Mouse (Mus musculus) kidney, postnatal 0 days (tissue): ENCODE data around the gene Fbxo40. TPM values are rescaled to one million over a fixed set of nuclear protein-coding genes. Genes with fewer than 3 reads are reported as not detected.

Experiments
- ATAC-seq: fragments of 200-750 bp; cut with Nextera tagmentation; replicated peaks from 2 replicates; pipeline ENCODE4 v1.8.0; 2017; ENCODE audit warnings: low read depth, moderate number of reproducible peaks, moderate TSS enrichment, moderate library complexity; ENCODE audit not compliant: low FRiP score
- DNase-seq: peaks from one replicate; pipeline ENCODE4 v3.0.0-alpha.2; 2016; ENCODE audit warnings: low spot score
- H3K27ac ChIP-seq: fragments of 300-500 bp; sonication (generic); 2 replicates; pipeline ENCODE4 v1.5.1; 2014; ENCODE audit warnings: mild to moderate bottlenecking
- H3K27me3 ChIP-seq: fragments of 300-500 bp; sonication (generic); 2 replicates; pipeline ENCODE4 v1.6.1; 2014; ENCODE audit warnings: low read length, mixed read lengths; ENCODE audit not compliant: insufficient read depth
- H3K36me3 ChIP-seq: fragments of 300-500 bp; sonication (generic); 2 replicates; pipeline ENCODE4 v1.6.1; 2014; ENCODE audit warnings: low read length, mixed read lengths; ENCODE audit not compliant: insufficient read depth
- H3K4me1 ChIP-seq: fragments of 300-500 bp; sonication (generic); replicated peaks from 2 replicates; pipeline ENCODE4 v1.6.1; 2014; ENCODE audit warnings: antibody characterized with exemption, low read length, mixed read lengths; ENCODE audit not compliant: insufficient read depth
- H3K4me2 ChIP-seq: fragments of 300-500 bp; sonication (generic); 2 replicates; pipeline ENCODE4 v1.6.1; 2014; ENCODE audit warnings: mild to moderate bottlenecking, low read length, moderate library complexity, mixed read lengths
- H3K4me3 ChIP-seq: fragments of 300-500 bp; sonication (generic); replicated peaks from 2 replicates; pipeline ENCODE4 v1.5.1; 2014; ENCODE audit warnings: low read depth, low read length
- H3K9ac ChIP-seq: fragments of 300-500 bp; sonication (generic); 2 replicates; pipeline ENCODE4 v1.6.1; 2014; ENCODE audit warnings: low read depth, low read length
- H3K9me3 ChIP-seq: fragments of 300-500 bp; sonication (generic); replicated peaks from 2 replicates; pipeline ENCODE4 v1.6.1; 2016; ENCODE audit warnings: low read length, inconsistent platforms, mixed read lengths
- CTCF ChIP-seq: IDR thresholded peaks from 2 replicates; pipeline ENCODE4 v1.5.1; 2016; ENCODE audit warnings: antibody characterized with exemption, low read depth, mild to moderate bottlenecking, moderate library complexity
- WGBS: fragments of 180-500 bp; shearing (Covaris S2); extraction: QIAGEN DNeasy Blood & Tissue Kit; methylation state at CpG from one replicate; pipeline ENCODE4 v1.1.7; 2014; 5-methylcytosine and 5-hydroxymethylcytosine counted together
- polyA plus RNA-seq: library from polyadenylated mRNA; unstranded; fragments of >200 nt; fragmentation: Nextera tagmentation; extraction: Ambion mirVana; gene quantifications from 2 replicates; pipeline ENCODE4 v1.2.1, GENCODE M21; 2015

Fbxo40 gene
- polyA plus RNA-seq, 1 experiment from 2014 or later: 1.6 TPM

GRCm38 (mm10) chr16:36951029-36951428 is 39.2 kb downstream of the Fbxo40 start:
- no peak for DNase-seq
- H3K9me3 ChIP-seq: no peaks in the 10 kb centered on the region
- no peaks in the 10 kb centered on the region for H3K4me1 ChIP-seq
- TF ChIP-seq CTCF: no peak
- 61% methylated on average over 4 of the region's 4 CpGs for WGBS
- no peaks in the 10 kb centered on the region for H3K36me3 ChIP-seq
- H3K27ac ChIP-seq: no peak overlapping the region
- no peak overlapping the region for H3K4me3 ChIP-seq
- H3K9ac ChIP-seq: no peak overlapping the region
- H3K27me3 ChIP-seq: no peaks in the 10 kb centered on the region
- no peak overlapping the region for H3K4me2 ChIP-seq
- ATAC-seq: no peak

DNA sequence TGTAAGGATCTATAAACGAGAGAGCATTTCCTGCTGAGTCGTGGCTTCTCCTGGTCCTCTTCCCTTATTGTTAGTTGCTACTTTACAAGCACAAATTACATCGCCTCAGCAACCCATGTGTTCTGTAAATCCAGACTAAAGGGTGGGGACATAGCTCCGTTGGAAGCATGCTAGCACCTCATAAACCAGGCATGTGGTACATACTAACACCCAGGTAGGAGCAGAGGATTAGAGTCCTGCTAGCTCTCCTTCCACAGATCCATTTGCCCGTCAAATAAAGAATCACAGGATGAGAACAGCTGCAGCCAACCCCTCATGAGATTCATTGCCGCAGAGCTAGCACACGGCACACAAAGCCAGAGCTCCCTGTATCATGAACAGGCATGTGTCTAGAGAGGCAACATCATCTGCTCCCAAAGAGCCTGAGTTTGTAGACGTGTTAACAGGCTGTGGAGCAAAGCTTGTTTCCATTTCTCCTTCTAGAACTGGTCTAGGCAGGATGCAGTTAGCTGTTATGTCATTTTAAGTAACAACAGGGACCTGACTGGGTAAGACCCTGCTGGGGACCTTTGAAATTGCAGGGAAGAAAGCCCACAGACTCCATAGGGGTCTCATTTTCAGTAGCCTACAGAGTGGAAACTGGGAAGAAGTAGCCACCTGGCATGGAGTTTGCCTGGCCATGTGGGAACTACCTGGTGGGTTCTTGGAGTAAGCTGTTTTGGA is 40.5 kb downstream of the Fbxo40 start:
- 0 out of 2 replicates have a peak, but pooled peaks have one; percentile 5 for TF ChIP-seq CTCF
- Histone ChIP-seq H3K27me3 (no peaks in the 10 kb centered on the region), H3K4me1 (no peaks in the 10 kb centered on the region), H3K27ac (no peak overlapping the region), H3K4me2 (no peak overlapping the region), H3K36me3 (no peaks in the 10 kb centered on the region), H3K9me3 (no peaks in the 10 kb centered on the region), H3K9ac (no peak overlapping the region), H3K4me3 (no peak overlapping the region)
- DNase-seq (no peak), ATAC-seq (no peak)
- 49% methylated on average over 8 of the region's 8 CpGs for WGBS

DNA sequence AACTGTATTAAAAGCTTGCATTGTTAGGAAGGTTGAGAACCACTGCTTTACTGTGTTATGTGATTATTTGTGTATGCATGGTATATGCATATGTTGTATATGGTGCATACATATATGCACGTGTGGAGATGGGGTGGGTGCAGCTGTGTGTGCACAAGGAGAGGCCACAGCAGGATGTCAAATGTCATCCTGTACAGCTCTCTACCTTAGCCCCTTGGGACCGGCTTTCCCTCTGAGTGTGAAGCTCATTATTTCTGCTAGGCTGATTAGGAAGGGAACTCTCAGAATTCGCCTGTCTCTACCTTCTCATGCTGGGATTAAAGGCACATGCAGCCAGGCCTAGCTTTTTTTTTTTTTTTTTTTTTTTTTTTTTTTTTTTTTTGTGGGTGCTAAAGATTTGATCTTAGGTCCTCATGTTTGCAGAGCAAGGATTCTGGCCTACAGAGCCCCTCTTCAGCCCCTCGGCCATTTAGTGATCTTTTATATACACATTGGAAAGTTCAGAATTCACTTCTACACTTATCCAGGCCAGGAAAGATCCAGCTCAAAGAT is 42.5 kb downstream of the Fbxo40 start:
- 72% methylated on average over 4 of the region's 4 CpGs for WGBS
- no peaks in the 10 kb centered on the region for H3K27me3 ChIP-seq
- H3K4me2 ChIP-seq: no peak overlapping the region
- no peak for TF ChIP-seq CTCF
- H3K9me3 ChIP-seq: no peaks in the 10 kb centered on the region
- H3K4me3 ChIP-seq: no peak overlapping the region
- ATAC-seq (no peak), DNase-seq (no peak)
- no peak overlapping the region for H3K27ac ChIP-seq
- H3K4me1 ChIP-seq: no peaks in the 10 kb centered on the region
- H3K36me3 ChIP-seq: no peaks in the 10 kb centered on the region
- no peak overlapping the region for H3K9ac ChIP-seq

DNA sequence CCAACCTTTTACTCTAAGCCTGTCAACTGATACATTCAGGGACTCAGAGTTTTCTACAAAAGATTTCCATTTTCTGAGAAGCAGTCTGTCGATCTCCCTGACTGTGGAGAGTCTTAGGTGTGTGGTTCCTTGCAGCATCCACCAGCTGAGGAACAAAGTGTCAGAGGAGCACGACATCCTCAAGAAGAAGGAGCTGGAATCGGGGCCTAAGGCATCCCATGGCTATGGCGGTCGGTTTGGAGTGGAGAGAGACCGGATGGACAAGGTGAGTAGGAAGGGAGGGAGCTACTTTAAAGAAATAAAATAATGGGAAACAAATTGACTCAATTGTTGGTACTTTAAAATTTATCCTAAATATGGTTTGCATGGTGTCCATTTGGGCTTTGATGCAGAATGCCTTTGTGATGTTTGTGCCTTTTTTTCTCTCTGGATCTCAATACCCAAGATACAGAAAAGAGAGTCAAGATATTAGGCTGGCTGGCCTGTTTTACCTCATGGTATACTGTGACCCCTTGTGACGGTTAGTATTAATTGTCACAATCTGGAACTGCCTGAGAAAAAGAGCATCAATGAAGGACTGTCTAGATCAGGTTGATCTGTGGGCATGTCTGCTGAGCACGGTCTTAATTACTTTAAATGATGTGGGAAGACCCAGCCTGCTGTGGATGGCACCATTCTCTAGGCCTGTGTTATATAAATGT is 43.7 kb downstream of the Fbxo40 start:
- Histone ChIP-seq H3K9ac (no peak overlapping the region), H3K36me3 (no peaks in the 10 kb centered on the region), H3K9me3 (no peaks in the 10 kb centered on the region), H3K4me3 (no peak overlapping the region), H3K4me2 (no peak overlapping the region), H3K27me3 (no peaks in the 10 kb centered on the region), H3K27ac (no peak overlapping the region), H3K4me1 (no peaks in the 10 kb centered on the region)
- 83% methylated on average over 8 of the region's 8 CpGs for WGBS
- DNase-seq (no peak), ATAC-seq (no peak)
- no peak for TF ChIP-seq CTCF

- Histone ChIP-seq H3K36me3 (no peaks in the 10 kb centered on the region), H3K4me2 (no peak overlapping the region), H3K9me3 (no peaks in the 10 kb centered on the region), H3K4me3 (no peak overlapping the region), H3K9ac (no peak overlapping the region), H3K4me1 (no peaks in the 10 kb centered on the region), H3K27me3 (no peaks in the 10 kb centered on the region), H3K27ac (no peak overlapping the region)
- DNase-seq (no peak), ATAC-seq (no peak)
- TF ChIP-seq CTCF: peak; percentile 6; the same call in 1 of the 2 replicates
- WGBS: 52% methylated on average over 12 of the region's 12 CpGs
Measured at GRCm38 (mm10) chr16:36944895-36945424, 45.3 kb downstream of the Fbxo40 start.

DNA sequence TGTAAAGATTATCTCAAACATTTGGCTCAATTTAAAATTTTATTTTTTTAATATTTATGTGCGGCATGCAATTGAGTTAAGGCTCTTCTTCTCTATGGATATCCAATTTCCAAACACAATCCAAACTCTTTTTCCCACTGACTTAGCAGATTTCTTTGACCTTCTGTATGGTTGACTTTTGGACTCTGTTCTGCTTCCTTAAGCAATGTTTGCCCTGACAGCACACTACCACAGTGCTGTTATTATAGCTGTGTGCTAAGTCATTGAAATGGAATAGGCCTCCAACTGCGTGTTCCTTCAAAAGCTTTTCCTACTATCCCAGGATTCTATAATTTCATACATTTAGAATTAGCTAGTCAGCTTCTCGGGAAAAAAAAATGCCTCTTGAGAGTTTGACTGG is 46.7 kb downstream of the Fbxo40 start:
- H3K27ac ChIP-seq: no peak overlapping the region

More for the DNA sequence above, 46.7 kb downstream of the Fbxo40 start:
- DNase-seq (no peak), ATAC-seq (no peak)
- no peak for TF ChIP-seq CTCF
- no peak overlapping the region for H3K9ac ChIP-seq
- no peaks in the 10 kb centered on the region for H3K9me3 ChIP-seq
- H3K4me2 ChIP-seq: no peak overlapping the region
- H3K4me1 ChIP-seq: no peaks in the 10 kb centered on the region
- 88% methylated on average over 3 of the region's 3 CpGs for WGBS
- no peaks in the 10 kb centered on the region for H3K27me3 ChIP-seq
- no peaks in the 10 kb centered on the region for H3K36me3 ChIP-seq
- H3K4me3 ChIP-seq: no peak overlapping the region
